Mouse (Mus musculus) urinary bladder, postnatal 25 days (tissue): Measurements from ENCODE around the gene Ms4a10.

Source experiments
- DNase-seq: peaks from one replicate; pipeline ENCODE4 v3.0.0; 2022; ENCODE audit warnings: low spot score

Ms4a10 gene

GRCm38 (mm10) chr19:10959085-10959977 is 15.1 kb downstream of the Ms4a10 start:
- peak; percentile 44 for DNase-seq

- no peak for DNase-seq
Measured at GRCm38 (mm10) chr19:10952021-10952939, 22.2 kb downstream of the Ms4a10 start.

GRCm38 (mm10) chr19:10949558-10949957 is 24.9 kb downstream of the Ms4a10 start:
- no peak for DNase-seq

- DNase-seq: peak; percentile 91
Measured at GRCm38 (mm10) chr19:10949112-10949511, 25.4 kb downstream of the Ms4a10 start, which contains the start of gene Ccdc86. Gene Ccdc86 (minus strand): TSS chr19:10949266.

- peak; percentile 16 for DNase-seq
Measured at GRCm38 (mm10) chr19:10948416-10948815, 26.1 kb downstream of the Ms4a10 start.

GRCm38 (mm10) chr19:10947219-10947618 is 27.3 kb downstream of the Ms4a10 start:
- no peak for DNase-seq

- DNase-seq: no peak
Measured at GRCm38 (mm10) chr19:10946506-10946905, 28.0 kb downstream of the Ms4a10 start.

GRCm38 (mm10) chr19:10943955-10944354 is 30.5 kb downstream of the Ms4a10 start:
- DNase-seq: no peak

- DNase-seq: peak; percentile 8
Measured at GRCm38 (mm10) chr19:10940801-10941457, 33.5 kb downstream of the Ms4a10 start.

GRCm38 (mm10) chr19:10940097-10940800 is 34.2 kb downstream of the Ms4a10 start:
- DNase-seq: peak; percentile 54

- DNase-seq: no peak
Measured at GRCm38 (mm10) chr19:10938771-10939170, 35.7 kb downstream of the Ms4a10 start.

- DNase-seq: no peak
Measured at GRCm38 (mm10) chr19:10937110-10937563, 37.3 kb downstream of the Ms4a10 start, which contains the start of gene Ptgdr2. Gene Ptgdr2 (plus strand): TSS chr19:10937160.

- DNase-seq: no peak
Measured at GRCm38 (mm10) chr19:10936077-10936476, 38.4 kb downstream of the Ms4a10 start.

- no peak for DNase-seq
Measured at GRCm38 (mm10) chr19:10935029-10935428, 39.4 kb downstream of the Ms4a10 start.

- DNase-seq: no peak
Measured at GRCm38 (mm10) chr19:10930641-10931040, 43.8 kb downstream of the Ms4a10 start.

- DNase-seq: no peak
Measured at GRCm38 (mm10) chr19:10926666-10927065, 47.8 kb downstream of the Ms4a10 start.

GRCm38 (mm10) chr19:10926123-10926621 is 48.3 kb downstream of the Ms4a10 start:
- no peak for DNase-seq

- no peak for DNase-seq
Measured at GRCm38 (mm10) chr19:10924220-10924619, 50.2 kb downstream of the Ms4a10 start.

GRCm38 (mm10) chr19:10921058-10921457 is 53.4 kb downstream of the Ms4a10 start:
- DNase-seq: no peak

- no peak for DNase-seq
Measured at GRCm38 (mm10) chr19:10920532-10920931, 53.9 kb downstream of the Ms4a10 start, which contains the start of gene Zp1. Gene Zp1 (minus strand): TSS chr19:10920632.
